Mouse (Mus musculus): Measurements from ENCODE around the gene Ppp3ca. TPM values are rescaled to one million over a fixed set of nuclear protein-coding genes. Genes with fewer than 3 reads are reported as not detected.
A peak's percentile ranks its signal among the peaks of the same experiment; 100 is the strongest.

The Ppp3ca gene
- polyA plus RNA-seq, 1 experiment: 97.9 TPM

GRCm38 (mm10) chr3:136791946-136792345, 122.0 kb downstream of the Ppp3ca start:
- no peak overlapping the region for H3K4me3 ChIP-seq (ENCODE audit: insufficient read depth, low read length)
- H3K27ac ChIP-seq (ENCODE audit: insufficient read depth, low read depth, low read length): no peak overlapping the region
- TF ChIP-seq CTCF (IDR thresholded peaks at IDR 0.05; ENCODE audit: low read depth, low read length): no peak
- no peak for TF ChIP-seq POLR2A (IDR thresholded peaks at IDR 0.05; ENCODE audit: borderline replicate concordance, low read depth, low read length)
- H3K4me1 ChIP-seq (ENCODE audit: control insufficient read depth, insufficient read depth, low read length): peaks cover 53% of the 10 kb centered on the region

- Histone ChIP-seq H3K4me3 (ENCODE audit: insufficient read depth, low read length) (no peak overlapping the region), H3K4me1 (ENCODE audit: control insufficient read depth, insufficient read depth, low read length) (peaks cover 64% of the 10 kb centered on the region), H3K27ac (ENCODE audit: insufficient read depth, low read depth, low read length) (no peak overlapping the region)
- no peak for TF ChIP-seq POLR2A (IDR thresholded peaks at IDR 0.05; ENCODE audit: borderline replicate concordance, low read depth, low read length)
- TF ChIP-seq CTCF (IDR thresholded peaks at IDR 0.05; ENCODE audit: low read depth, low read length): no peak
Measured at GRCm38 (mm10) chr3:136793411-136793810, 123.5 kb downstream of the Ppp3ca start.

- H3K27ac ChIP-seq (ENCODE audit: insufficient read depth, low read depth, low read length): peak overlapping the region; percentile 73
- H3K4me1 ChIP-seq (ENCODE audit: control insufficient read depth, insufficient read depth, low read length): peaks cover 58% of the 10 kb centered on the region
- TF ChIP-seq POLR2A (IDR thresholded peaks at IDR 0.05; ENCODE audit: borderline replicate concordance, low read depth, low read length): no peak
- no peak overlapping the region for H3K4me3 ChIP-seq (ENCODE audit: insufficient read depth, low read length)
Measured at GRCm38 (mm10) chr3:136794426-136795217, 124.7 kb downstream of the Ppp3ca start.

- no peak for TF ChIP-seq POLR2A (IDR thresholded peaks at IDR 0.05; ENCODE audit: borderline replicate concordance, low read depth, low read length)
- Histone ChIP-seq H3K4me3 (ENCODE audit: insufficient read depth, low read length) (no peak overlapping the region), H3K4me1 (ENCODE audit: control insufficient read depth, insufficient read depth, low read length) (peaks cover 31% of the 10 kb centered on the region), H3K27ac (ENCODE audit: insufficient read depth, low read depth, low read length) (no peak overlapping the region)
Measured at GRCm38 (mm10) chr3:136798896-136799295, 129.0 kb downstream of the Ppp3ca start.

GRCm38 (mm10) chr3:136802595-136802994, 132.7 kb downstream of the Ppp3ca start:
- H3K4me1 ChIP-seq (ENCODE audit: control insufficient read depth, insufficient read depth, low read length): peaks cover 7% of the 10 kb centered on the region
- H3K27ac ChIP-seq (ENCODE audit: insufficient read depth, low read depth, low read length): no peak overlapping the region
- H3K4me3 ChIP-seq (ENCODE audit: insufficient read depth, low read length): no peak overlapping the region
- no peak for TF ChIP-seq CTCF (IDR thresholded peaks at IDR 0.05; ENCODE audit: low read depth, low read length)
- TF ChIP-seq POLR2A (IDR thresholded peaks at IDR 0.05; ENCODE audit: borderline replicate concordance, low read depth, low read length): no peak

- no peak overlapping the region for H3K27ac ChIP-seq (ENCODE audit: insufficient read depth, low read depth, low read length)
- TF ChIP-seq POLR2A (IDR thresholded peaks at IDR 0.05; ENCODE audit: borderline replicate concordance, low read depth, low read length): no peak
- TF ChIP-seq CTCF (IDR thresholded peaks at IDR 0.05; ENCODE audit: low read depth, low read length): no peak
- H3K4me1 ChIP-seq (ENCODE audit: control insufficient read depth, insufficient read depth, low read length): no peaks in the 10 kb centered on the region
- no peak overlapping the region for H3K4me3 ChIP-seq (ENCODE audit: insufficient read depth, low read length)
Measured at GRCm38 (mm10) chr3:136805897-136806296, 136.0 kb downstream of the Ppp3ca start.

GRCm38 (mm10) chr3:136810271-136810670, 140.3 kb downstream of the Ppp3ca start:
- no peak overlapping the region for H3K4me3 ChIP-seq (ENCODE audit: insufficient read depth, low read length)
- H3K27ac ChIP-seq (ENCODE audit: insufficient read depth, low read depth, low read length): no peak overlapping the region
- H3K4me1 ChIP-seq (ENCODE audit: control insufficient read depth, insufficient read depth, low read length): peaks cover 9% of the 10 kb centered on the region
- TF ChIP-seq POLR2A (IDR thresholded peaks at IDR 0.05; ENCODE audit: borderline replicate concordance, low read depth, low read length) (no peak), CTCF (IDR thresholded peaks at IDR 0.05; ENCODE audit: low read depth, low read length) (no peak)

- Histone ChIP-seq H3K4me3 (ENCODE audit: insufficient read depth, low read length) (no peak overlapping the region), H3K4me1 (ENCODE audit: control insufficient read depth, insufficient read depth, low read length) (peaks cover 9% of the 10 kb centered on the region), H3K27ac (ENCODE audit: insufficient read depth, low read depth, low read length) (no peak overlapping the region)
- TF ChIP-seq CTCF (IDR thresholded peaks at IDR 0.05; ENCODE audit: low read depth, low read length): no peak
- no peak for TF ChIP-seq POLR2A (IDR thresholded peaks at IDR 0.05; ENCODE audit: borderline replicate concordance, low read depth, low read length)
Measured at GRCm38 (mm10) chr3:136812162-136812561, 142.2 kb downstream of the Ppp3ca start.

GRCm38 (mm10) chr3:136812791-136813190, 142.9 kb downstream of the Ppp3ca start:
- H3K27ac ChIP-seq (ENCODE audit: insufficient read depth, low read depth, low read length): no peak overlapping the region
- no peak overlapping the region for H3K4me3 ChIP-seq (ENCODE audit: insufficient read depth, low read length)
- peaks cover 9% of the 10 kb centered on the region for H3K4me1 ChIP-seq (ENCODE audit: control insufficient read depth, insufficient read depth, low read length)
- TF ChIP-seq CTCF (IDR thresholded peaks at IDR 0.05; ENCODE audit: low read depth, low read length) (no peak), POLR2A (IDR thresholded peaks at IDR 0.05; ENCODE audit: borderline replicate concordance, low read depth, low read length) (no peak)

GRCm38 (mm10) chr3:136813886-136814285, 144.0 kb downstream of the Ppp3ca start:
- TF ChIP-seq POLR2A (IDR thresholded peaks at IDR 0.05; ENCODE audit: borderline replicate concordance, low read depth, low read length): no peak
- no peak for TF ChIP-seq CTCF (IDR thresholded peaks at IDR 0.05; ENCODE audit: low read depth, low read length)
- H3K4me1 ChIP-seq (ENCODE audit: control insufficient read depth, insufficient read depth, low read length): peaks cover 9% of the 10 kb centered on the region

More at GRCm38 (mm10) chr3:136813886-136814285, 144.0 kb downstream of the Ppp3ca start:
- H3K27ac ChIP-seq (ENCODE audit: insufficient read depth, low read depth, low read length): no peak overlapping the region
- H3K4me3 ChIP-seq (ENCODE audit: insufficient read depth, low read length): no peak overlapping the region

Data from bone marrow macrophage, adult 2 months (primary cell).